ENCODE assay signal across 8 mouse cellular contexts in the genomic region with DNA sequence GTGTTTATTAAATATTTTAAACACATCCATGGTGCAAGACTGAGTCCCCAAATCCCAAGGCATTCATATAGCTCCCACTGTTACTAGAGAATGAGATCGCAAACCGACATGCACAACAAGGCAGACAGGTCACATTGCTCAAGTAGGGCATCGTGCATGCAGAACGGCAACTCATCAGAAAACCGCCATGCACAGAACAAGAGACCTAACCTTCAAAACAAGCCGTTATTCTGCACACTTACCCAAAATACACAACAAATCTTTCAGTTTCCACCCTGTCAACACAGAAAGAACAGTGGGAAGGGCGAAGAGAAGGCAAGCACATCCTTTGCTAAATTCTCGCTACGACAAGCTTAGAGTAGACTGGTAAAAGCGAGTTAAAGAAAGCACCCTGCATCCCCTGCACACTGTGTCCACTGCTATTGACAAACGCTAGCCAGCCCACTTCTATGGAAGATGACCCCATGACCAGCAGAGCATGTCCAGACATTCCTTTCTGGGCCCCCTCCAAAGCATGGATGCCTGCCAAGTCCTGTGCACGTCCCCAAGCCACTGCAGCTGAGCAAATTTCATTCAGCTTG.
DNase-seq lines count a peak whose midpoint lies in the region.

No protein-coding gene starts in this region.

- peak; percentile 9 for DNase-seq in adrenal gland, postnatal 14 days
- no peak for DNase-seq in adrenal gland, postnatal 4 days (ENCODE audit: low spot score in 2 of 2)
- DNase-seq in ovary, adult 18-20 months (ENCODE audit: low spot score), result peak; percentile 3
- no peak for DNase-seq in ovary, postnatal 10 days (ENCODE audit: low spot score)
- peak; percentile 68 for DNase-seq in heart, postnatal 4 days
- peak; percentile 20 for DNase-seq in lung, postnatal 14 days
- peak; percentile 56 for DNase-seq in right cerebral cortex, postnatal 4 days
- no peak for DNase-seq in spleen, postnatal 10 days (ENCODE audit: low spot score in 2 of 2)

Comparison
In these comparisons a context has a peak if more than half of its experiments do, and no peak if none do; other contexts are left out.
1. DNase-seq: peak in adrenal gland, postnatal 14 days (single experiment), ovary, adult 18-20 months (single experiment), heart, postnatal 4 days (single experiment), lung, postnatal 14 days (single experiment) and right cerebral cortex, postnatal 4 days (single experiment); none in adrenal gland, postnatal 4 days (0 of 2), ovary, postnatal 10 days (single experiment) and spleen, postnatal 10 days (0 of 2).